Mouse (Mus musculus): ENCODE results near the gene Slc35f3.

The Slc35f3 gene

GRCm38 (mm10) chr8:126404550-126404949 is 106.2 kb downstream of the Slc35f3 start:
- DNase-seq (ENCODE audit: extremely low spot score, low spot score), result peak; percentile 24

GRCm38 (mm10) chr8:126405030-126405429 is 106.7 kb downstream of the Slc35f3 start:
- no peak for DNase-seq (ENCODE audit: extremely low spot score, low spot score)

GRCm38 (mm10) chr8:126420834-126421233 is 122.5 kb downstream of the Slc35f3 start:
- no peak for DNase-seq (ENCODE audit: extremely low spot score, low spot score)

GRCm38 (mm10) chr8:126422174-126422919 is 124.0 kb downstream of the Slc35f3 start, which contains the start of gene Coa6:
Coa6 (plus strand) TSS chr8:126422515.
- DNase-seq (ENCODE audit: extremely low spot score, low spot score), result peak; percentile 99

GRCm38 (mm10) chr8:126422920-126423300 is 124.6 kb downstream of the Slc35f3 start:
- DNase-seq (ENCODE audit: extremely low spot score, low spot score), result no peak

GRCm38 (mm10) chr8:126424163-126424562 is 125.8 kb downstream of the Slc35f3 start:
- DNase-seq (ENCODE audit: extremely low spot score, low spot score), result no peak

GRCm38 (mm10) chr8:126424946-126425345 is 126.6 kb downstream of the Slc35f3 start:
- no peak for DNase-seq (ENCODE audit: extremely low spot score, low spot score)

GRCm38 (mm10) chr8:126429635-126430034 is 131.3 kb downstream of the Slc35f3 start:
- no peak for DNase-seq (ENCODE audit: extremely low spot score, low spot score)

- DNase-seq (ENCODE audit: extremely low spot score, low spot score), result no peak
These were observed 135.5 kb downstream of the Slc35f3 start for GRCm38 (mm10) chr8:126433827-126434226.

- no peak for DNase-seq (ENCODE audit: extremely low spot score, low spot score)
These were observed 140.6 kb downstream of the Slc35f3 start for GRCm38 (mm10) chr8:126438937-126439336.

Measured in neural tube, embryonic 10.5 days (tissue).